Mouse (Mus musculus): ENCODE measurements around the gene Slbp. TPM values are rescaled to one million over a fixed set of nuclear protein-coding genes. Genes with fewer than 3 reads are reported as not detected.

Slbp gene
- polyA plus RNA-seq, 1 experiment = not detected

GRCm38 (mm10) chr5:33628820-33629300 is 23.5 kb downstream of the Slbp start:
- Histone ChIP-seq H3K4me3 (ENCODE audit: insufficient read depth, low read depth, low read length) (peak overlapping the region; percentile 88), H3K27ac (ENCODE audit: insufficient read depth, low read depth, low read length) (peak overlapping the region; percentile 83), H3K4me1 (ENCODE audit: control insufficient read depth, insufficient read depth, low read length) (peaks cover 7% of the 10 kb centered on the region)
- TF ChIP-seq POLR2A (IDR thresholded peaks at IDR 0.05; ENCODE audit: insufficient read depth, low read depth, low read length) (no peak), CTCF (IDR thresholded peaks at IDR 0.05; ENCODE audit: insufficient read depth, low read depth, low read length) (no peak)
- WGBS = under 1% methylated on average over 24 of the region's 24 CpGs

DNA sequence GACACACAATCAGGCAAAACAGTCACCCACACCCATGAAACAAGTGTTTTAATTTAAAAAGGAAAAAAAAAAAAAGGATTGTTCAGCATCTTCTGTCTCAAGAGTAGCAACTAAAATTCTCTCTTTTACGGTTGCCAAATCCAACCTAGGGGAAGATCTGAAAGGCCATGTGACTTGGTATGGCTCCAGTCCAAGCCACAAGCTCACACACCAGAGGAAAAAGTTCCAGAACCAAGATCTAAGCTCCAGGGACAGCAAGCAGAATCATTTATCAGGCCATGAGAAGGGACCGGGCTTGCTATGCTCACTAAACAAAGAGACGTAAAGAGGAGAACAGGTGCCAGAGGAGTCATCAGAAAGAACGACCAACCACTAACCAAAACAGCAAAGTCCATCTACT is 24.4 kb downstream of the Slbp start:
- 27% methylated on average over 4 of the region's 4 CpGs for WGBS
- peaks cover 7% of the 10 kb centered on the region for H3K4me1 ChIP-seq (ENCODE audit: control insufficient read depth, insufficient read depth, low read length)
- H3K4me3 ChIP-seq (ENCODE audit: insufficient read depth, low read depth, low read length) = no peak overlapping the region
- TF ChIP-seq CTCF (IDR thresholded peaks at IDR 0.05; ENCODE audit: insufficient read depth, low read depth, low read length) (no peak), POLR2A (IDR thresholded peaks at IDR 0.05; ENCODE audit: insufficient read depth, low read depth, low read length) (no peak)
- H3K27ac ChIP-seq (ENCODE audit: insufficient read depth, low read depth, low read length) = no peak overlapping the region

DNA sequence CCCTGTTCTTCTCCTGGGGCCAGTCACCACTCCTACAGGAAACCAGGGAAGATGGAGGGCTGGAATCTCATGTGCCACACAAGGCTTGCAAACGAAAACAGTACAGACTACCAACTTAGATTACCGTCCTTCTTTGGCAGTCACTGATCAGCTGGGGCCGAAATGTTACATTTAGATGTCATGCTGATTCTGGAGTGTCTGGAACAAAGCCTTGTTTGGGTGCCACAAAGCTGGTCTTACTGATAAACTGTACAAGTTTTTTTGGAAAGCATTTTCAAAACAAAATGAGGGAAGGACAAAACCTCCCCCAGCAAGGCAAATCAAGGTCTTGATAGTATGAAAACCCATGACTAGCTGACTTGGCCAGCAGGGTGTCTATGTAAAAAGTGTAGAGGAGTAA is 28.6 kb downstream of the Slbp start:
- Histone ChIP-seq H3K27ac (ENCODE audit: insufficient read depth, low read depth, low read length) (no peak overlapping the region), H3K4me3 (ENCODE audit: insufficient read depth, low read depth, low read length) (no peak overlapping the region), H3K4me1 (ENCODE audit: control insufficient read depth, insufficient read depth, low read length) (no peaks in the 10 kb centered on the region)
- whole genome bisulfite sequencing = 78% methylated on average over 3 of the region's 3 CpGs
- TF ChIP-seq CTCF (IDR thresholded peaks at IDR 0.05; ENCODE audit: insufficient read depth, low read depth, low read length) = no peak
- no peak for TF ChIP-seq POLR2A (IDR thresholded peaks at IDR 0.05; ENCODE audit: insufficient read depth, low read depth, low read length)

DNA sequence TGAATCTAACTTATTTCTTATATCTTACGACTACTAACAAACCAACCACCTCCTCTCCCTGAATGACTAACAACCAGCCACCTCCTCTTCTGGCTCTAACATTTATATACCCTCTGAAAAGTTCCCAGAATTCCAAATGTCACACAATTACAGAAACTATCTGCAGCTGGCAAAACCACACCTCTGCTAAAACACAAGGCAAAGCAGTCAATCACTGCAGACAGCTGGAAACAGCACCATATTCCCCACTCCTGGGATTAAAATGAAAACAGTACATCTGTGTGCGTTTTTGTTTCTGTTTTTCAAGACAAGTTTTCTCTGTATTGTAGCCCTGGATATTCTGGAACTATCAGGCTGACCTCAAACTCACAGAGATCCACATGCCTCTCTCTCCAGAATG is 29.7 kb downstream of the Slbp start:
- no peak overlapping the region for H3K27ac ChIP-seq (ENCODE audit: insufficient read depth, low read depth, low read length)
- H3K4me3 ChIP-seq (ENCODE audit: insufficient read depth, low read depth, low read length) = no peak overlapping the region
- no peaks in the 10 kb centered on the region for H3K4me1 ChIP-seq (ENCODE audit: control insufficient read depth, insufficient read depth, low read length)
- no peak for TF ChIP-seq POLR2A (IDR thresholded peaks at IDR 0.05; ENCODE audit: insufficient read depth, low read depth, low read length)
- no peak for TF ChIP-seq CTCF (IDR thresholded peaks at IDR 0.05; ENCODE audit: insufficient read depth, low read depth, low read length)
- WGBS = 61% methylated on average over 2 of the region's 2 CpGs

DNA sequence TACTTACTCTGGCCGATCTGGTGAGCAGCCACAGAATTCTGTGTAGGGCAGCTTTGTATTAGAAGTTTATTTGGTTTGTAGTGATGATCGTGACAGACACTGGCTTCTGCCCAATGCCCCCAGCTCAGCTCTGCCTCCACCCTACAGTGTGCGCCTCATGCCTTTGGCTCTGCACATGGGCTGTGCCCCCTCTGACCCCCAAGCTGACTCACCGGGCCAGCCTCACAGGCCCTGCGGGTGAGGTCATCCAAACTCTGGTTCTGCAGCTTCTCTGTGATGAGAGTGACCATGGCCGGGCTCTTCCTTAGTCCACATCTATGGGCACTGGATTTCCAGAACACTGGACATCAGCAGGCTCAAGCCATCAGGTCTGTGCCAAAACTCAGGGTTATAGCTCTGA is 38.0 kb downstream of the Slbp start:
- H3K4me1 ChIP-seq (ENCODE audit: control insufficient read depth, insufficient read depth, low read length) = no peaks in the 10 kb centered on the region
- 93% methylated on average over 6 of the region's 6 CpGs for WGBS

DNA sequence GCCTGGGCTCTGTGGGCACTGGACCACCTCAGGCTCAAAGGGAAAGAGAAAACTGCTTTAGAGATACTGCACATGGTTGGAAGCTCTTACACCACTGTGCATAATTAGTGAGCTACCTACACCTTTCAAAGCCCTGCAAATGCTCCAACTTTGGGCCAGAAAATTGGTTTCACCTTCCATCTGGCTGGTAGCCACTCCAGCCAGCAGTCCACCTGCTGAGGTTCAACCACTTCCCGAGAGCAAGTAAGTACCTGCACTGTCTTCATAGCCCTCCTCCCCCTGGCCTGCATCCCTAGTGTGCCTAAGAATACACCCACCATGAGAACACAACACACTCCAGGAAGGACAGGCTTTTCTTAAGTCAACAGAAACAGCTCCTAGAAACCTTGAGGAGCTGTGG is 40.6 kb downstream of the Slbp start:
- 87% methylated on average over 1 of the region's 1 CpGs for WGBS
- Histone ChIP-seq H3K27ac (ENCODE audit: insufficient read depth, low read depth, low read length) (no peak overlapping the region), H3K4me1 (ENCODE audit: control insufficient read depth, insufficient read depth, low read length) (no peaks in the 10 kb centered on the region), H3K4me3 (ENCODE audit: insufficient read depth, low read depth, low read length) (no peak overlapping the region)
- no peak for TF ChIP-seq POLR2A (IDR thresholded peaks at IDR 0.05; ENCODE audit: insufficient read depth, low read depth, low read length)

More for the DNA sequence above, 38.0 kb downstream of the Slbp start:
- no peak for TF ChIP-seq POLR2A (IDR thresholded peaks at IDR 0.05; ENCODE audit: insufficient read depth, low read depth, low read length)
- no peak for TF ChIP-seq CTCF (IDR thresholded peaks at IDR 0.05; ENCODE audit: insufficient read depth, low read depth, low read length)
- H3K27ac ChIP-seq (ENCODE audit: insufficient read depth, low read depth, low read length) = no peak overlapping the region
- H3K4me3 ChIP-seq (ENCODE audit: insufficient read depth, low read depth, low read length) = no peak overlapping the region

- no peaks in the 10 kb centered on the region for H3K4me1 ChIP-seq (ENCODE audit: control insufficient read depth, insufficient read depth, low read length)
- TF ChIP-seq CTCF (IDR thresholded peaks at IDR 0.05; ENCODE audit: insufficient read depth, low read depth, low read length) = no peak
- TF ChIP-seq POLR2A (IDR thresholded peaks at IDR 0.05; ENCODE audit: insufficient read depth, low read depth, low read length) = no peak
- H3K4me3 ChIP-seq (ENCODE audit: insufficient read depth, low read depth, low read length) = no peak overlapping the region
- no peak overlapping the region for H3K27ac ChIP-seq (ENCODE audit: insufficient read depth, low read depth, low read length)
- 95% methylated on average over 1 of the region's 1 CpGs for WGBS
These were observed 43.1 kb downstream of the Slbp start for GRCm38 (mm10) chr5:33609226-33609625.

- H3K4me1 ChIP-seq (ENCODE audit: control insufficient read depth, insufficient read depth, low read length) = no peaks in the 10 kb centered on the region
These were observed 44.9 kb downstream of the Slbp start for GRCm38 (mm10) chr5:33607434-33607833.

GRCm38 (mm10) chr5:33606631-33607030 is 45.7 kb downstream of the Slbp start:
- H3K27ac ChIP-seq (ENCODE audit: insufficient read depth, low read depth, low read length) = no peak overlapping the region
- H3K4me3 ChIP-seq (ENCODE audit: insufficient read depth, low read depth, low read length) = no peak overlapping the region
- WGBS = 39% methylated on average over 7 of the region's 7 CpGs
- no peaks in the 10 kb centered on the region for H3K4me1 ChIP-seq (ENCODE audit: control insufficient read depth, insufficient read depth, low read length)
- no peak for TF ChIP-seq CTCF (IDR thresholded peaks at IDR 0.05; ENCODE audit: insufficient read depth, low read depth, low read length)
- no peak for TF ChIP-seq POLR2A (IDR thresholded peaks at IDR 0.05; ENCODE audit: insufficient read depth, low read depth, low read length)

More at GRCm38 (mm10) chr5:33607434-33607833, 44.9 kb downstream of the Slbp start:
- 96% methylated on average over 15 of the region's 15 CpGs for WGBS
- no peak for TF ChIP-seq CTCF (IDR thresholded peaks at IDR 0.05; ENCODE audit: insufficient read depth, low read depth, low read length)
- TF ChIP-seq POLR2A (IDR thresholded peaks at IDR 0.05; ENCODE audit: insufficient read depth, low read depth, low read length) = no peak
- no peak overlapping the region for H3K27ac ChIP-seq (ENCODE audit: insufficient read depth, low read depth, low read length)
- H3K4me3 ChIP-seq (ENCODE audit: insufficient read depth, low read depth, low read length) = no peak overlapping the region

GRCm38 (mm10) chr5:33605314-33605713 is 47.1 kb downstream of the Slbp start:
- TF ChIP-seq CTCF (IDR thresholded peaks at IDR 0.05; ENCODE audit: insufficient read depth, low read depth, low read length) (no peak), POLR2A (IDR thresholded peaks at IDR 0.05; ENCODE audit: insufficient read depth, low read depth, low read length) (no peak)
- 85% methylated on average over 5 of the region's 5 CpGs for WGBS
- Histone ChIP-seq H3K4me3 (ENCODE audit: insufficient read depth, low read depth, low read length) (no peak overlapping the region), H3K27ac (ENCODE audit: insufficient read depth, low read depth, low read length) (no peak overlapping the region), H3K4me1 (ENCODE audit: control insufficient read depth, insufficient read depth, low read length) (no peaks in the 10 kb centered on the region)

Data from olfactory bulb, adult 2 months (tissue).